Mouse (Mus musculus) skeletal muscle tissue, adult 2 months (tissue): ENCODE data around the gene Sephs1.
"Not testable (repeated sequence)": the region's sequence is repeated elsewhere in the genome, so short reads cannot be mapped to it uniquely, and the experiment has no call there.

Experiments
- DNase-seq: peaks from one replicate; pipeline ENCODE4 v3.0.0-alpha.2; 2012; ENCODE audit warnings: low read depth, low spot score

Sephs1 gene

GRCm38 (mm10) chr2:4907120-4907519 is 25.8 kb downstream of the Sephs1 start:
- DNase-seq, result no peak

- no peak for DNase-seq
Measured at GRCm38 (mm10) chr2:4907916-4908315, 26.6 kb downstream of the Sephs1 start.

GRCm38 (mm10) chr2:4908771-4909315 is 27.5 kb downstream of the Sephs1 start:
- DNase-seq, result no peak

GRCm38 (mm10) chr2:4909909-4910308 is 28.5 kb downstream of the Sephs1 start:
- DNase-seq, result no peak

- DNase-seq, result no peak
Measured at GRCm38 (mm10) chr2:4910521-4910920, 29.2 kb downstream of the Sephs1 start.

GRCm38 (mm10) chr2:4913949-4914348 is 32.6 kb downstream of the Sephs1 start:
- DNase-seq, result no peak

- DNase-seq, result no peak
Measured at GRCm38 (mm10) chr2:4916037-4916436, 34.7 kb downstream of the Sephs1 start.

- DNase-seq, result peak; percentile 77
Measured at GRCm38 (mm10) chr2:4917326-4918021, 36.1 kb downstream of the Sephs1 start.

GRCm38 (mm10) chr2:4918860-4919739 is 37.7 kb downstream of the Sephs1 start, which contains the start of gene Phyh:
Gene Phyh, plus strand, starts transcription at chr2:4919019.
- DNase-seq, result peak; percentile 83

- DNase-seq, result no peak
Measured at GRCm38 (mm10) chr2:4921019-4921418, 39.7 kb downstream of the Sephs1 start.

- DNase-seq, result no peak
Measured at GRCm38 (mm10) chr2:4922476-4923164, 41.3 kb downstream of the Sephs1 start.

GRCm38 (mm10) chr2:4927391-4927790 is 46.0 kb downstream of the Sephs1 start:
- no peak for DNase-seq

GRCm38 (mm10) chr2:4929230-4929629 is 47.9 kb downstream of the Sephs1 start:
- no peak for DNase-seq

- DNase-seq, result no peak
Measured at GRCm38 (mm10) chr2:4934516-4934915, 53.2 kb downstream of the Sephs1 start.

- no peak for DNase-seq
Measured at GRCm38 (mm10) chr2:4937931-4938330, 56.6 kb downstream of the Sephs1 start.

GRCm38 (mm10) chr2:4940861-4941260 is 59.5 kb downstream of the Sephs1 start:
- DNase-seq, result no peak

GRCm38 (mm10) chr2:4949691-4950090 is 68.3 kb downstream of the Sephs1 start:
- not testable (repeated sequence) for DNase-seq

- no peak for DNase-seq
Measured at GRCm38 (mm10) chr2:4950986-4951385, 69.6 kb downstream of the Sephs1 start.

- DNase-seq, result no peak
Measured at GRCm38 (mm10) chr2:4954216-4954760, 72.9 kb downstream of the Sephs1 start.

GRCm38 (mm10) chr2:4958039-4958438 is 76.7 kb downstream of the Sephs1 start:
- no peak for DNase-seq
